Mouse (Mus musculus) gastrocnemius, postnatal 36 days (tissue): ENCODE data around the gene Tom1l2. TPM values are rescaled to one million over a fixed set of nuclear protein-coding genes. Genes with fewer than 3 reads are reported as not detected.

ENCODE experiments used
- DNase-seq, 2 experiments: peaks; one replicate each; pipeline ENCODE4 v3.0.0; 2022
- intact Hi-C: fragments of 180-260 bp; cut with DNase I; formaldehyde crosslinking; loops from one replicate; pipeline ENCODE4 v1.15.1; 2025
- total RNA-seq, 2 experiments: library from RNA; stranded (reverse); gene quantifications; 2 replicates each; pipeline ENCODE4 v1.2.3; 2021

Gene Tom1l2
- total RNA-seq, 2 experiments from 2014 or later: 59.4 to 61.5 TPM

GRCm38 (mm10) chr11:60247753-60248550 lies 104.8 kb downstream of the Tom1l2 start:
- intact Hi-C loops: no loop called here
- no peak for DNase-seq

DNA sequence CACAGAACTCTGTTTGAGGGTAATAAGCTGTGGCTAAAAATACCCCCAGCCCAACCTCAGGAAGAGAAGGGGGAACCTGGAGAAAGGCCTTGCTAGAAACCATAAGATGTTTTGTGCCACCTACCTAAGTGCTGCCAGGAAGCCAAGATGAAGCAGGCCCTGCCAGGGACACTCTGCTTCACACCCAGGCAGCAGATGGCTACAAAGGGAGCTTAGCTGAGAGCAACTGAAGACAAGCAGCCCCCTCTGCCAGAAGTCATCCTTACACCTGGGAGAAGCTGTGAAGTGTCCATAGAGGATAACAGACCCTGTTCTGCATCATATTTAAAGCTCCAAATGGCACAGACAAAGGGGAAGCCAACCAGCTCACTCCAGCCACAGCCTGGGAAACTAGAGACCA lies 106.6 kb downstream of the Tom1l2 start:
- intact Hi-C loops: no loop called here
- no peak for DNase-seq

GRCm38 (mm10) chr11:60244503-60245143 lies 108.1 kb downstream of the Tom1l2 start:
- no peak for DNase-seq
- intact Hi-C loops: no loop called here

- DNase-seq: no peak
- intact Hi-C loops: no loop called here
These were observed 112.2 kb downstream of the Tom1l2 start for GRCm38 (mm10) chr11:60240509-60240908.

- intact Hi-C loops: no loop called here
- DNase-seq: no peak
These were observed 117.4 kb downstream of the Tom1l2 start for GRCm38 (mm10) chr11:60235351-60235750.

- no peak for DNase-seq
- intact Hi-C loops: no loop called here
These were observed 119.5 kb downstream of the Tom1l2 start for GRCm38 (mm10) chr11:60233235-60233634.

DNA sequence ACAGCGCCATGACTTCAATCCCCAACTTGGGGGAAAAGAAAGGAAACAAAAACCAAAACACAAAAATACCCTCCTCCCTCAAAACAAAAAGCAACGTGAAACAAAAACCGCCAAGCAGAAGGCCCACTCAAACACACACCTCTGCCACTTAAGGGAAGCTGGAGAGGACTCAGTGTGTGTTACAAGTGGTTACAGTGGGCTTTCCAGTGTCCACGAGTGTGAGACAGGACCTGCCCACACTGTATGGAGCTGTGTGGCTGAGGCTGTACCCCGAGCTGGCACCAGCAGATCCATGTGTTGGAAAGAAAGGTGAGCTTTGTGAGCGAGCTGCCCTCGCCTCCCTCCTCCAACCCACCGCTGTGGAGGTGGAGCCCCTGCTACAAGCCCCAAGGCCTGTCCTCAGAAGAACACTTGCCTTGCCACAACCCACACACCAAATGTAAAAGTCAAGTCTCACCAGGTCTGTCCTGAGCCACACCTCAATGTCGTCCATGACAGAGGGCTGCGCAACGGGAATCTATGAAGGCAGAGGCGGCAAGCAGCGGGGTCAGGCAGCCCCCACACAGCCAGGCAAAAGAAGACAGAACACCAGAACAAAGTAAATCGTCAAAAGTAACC lies 120.2 kb downstream of the Tom1l2 start:
- DNase-seq: no peak

GRCm38 (mm10) chr11:60231951-60232350 lies 120.8 kb downstream of the Tom1l2 start:
- no peak for DNase-seq
- intact Hi-C loops: no loop called here

More for the DNA sequence above, 120.2 kb downstream of the Tom1l2 start:
- intact Hi-C loops: no loop called here

DNA sequence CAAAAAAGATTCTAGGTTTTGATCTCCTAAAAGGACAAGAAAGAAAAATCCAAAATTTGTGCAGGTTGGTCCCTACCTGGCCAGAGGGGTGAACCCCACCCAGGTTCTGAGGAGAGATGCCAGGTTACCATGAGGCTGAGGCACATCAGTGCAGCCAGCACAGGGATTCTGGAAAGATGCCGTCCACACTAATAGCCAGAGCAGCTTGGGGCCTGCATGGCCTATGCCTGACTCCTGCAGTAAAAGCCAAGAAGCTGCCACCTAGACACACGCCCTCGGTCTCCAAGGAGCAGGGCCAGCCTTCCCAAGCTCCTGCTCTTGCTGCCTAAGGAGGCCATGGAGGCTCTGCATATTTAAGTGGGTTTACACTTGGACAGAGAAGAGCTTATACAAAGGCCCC lies 121.4 kb downstream of the Tom1l2 start:
- intact Hi-C loops: no loop called here
- no peak for DNase-seq

GRCm38 (mm10) chr11:60230512-60230911 lies 122.2 kb downstream of the Tom1l2 start:
- DNase-seq: no peak
- intact Hi-C loops: no loop called here

DNA sequence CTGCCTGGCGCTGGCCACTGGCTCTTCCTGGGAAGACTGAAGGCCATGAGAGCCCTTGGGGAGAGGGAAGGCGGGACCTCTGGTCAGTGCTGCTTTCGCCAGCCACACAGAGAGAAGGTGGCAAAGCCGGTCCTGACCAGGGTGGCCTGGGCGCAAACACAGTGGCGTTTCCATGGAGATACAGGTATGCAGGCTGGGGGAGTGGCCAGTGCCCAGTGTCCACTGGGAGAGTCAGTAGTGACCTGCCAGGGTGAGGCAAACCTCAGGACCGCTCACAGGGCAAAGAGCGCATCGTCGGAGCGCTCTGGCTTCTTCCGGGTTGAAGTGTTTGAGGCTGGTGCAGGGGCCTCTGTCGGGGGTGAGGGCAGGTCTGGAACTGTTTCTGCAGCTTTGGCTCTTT lies 122.9 kb downstream of the Tom1l2 start:
- intact Hi-C loops: no loop called here
- DNase-seq: no peak

DNA sequence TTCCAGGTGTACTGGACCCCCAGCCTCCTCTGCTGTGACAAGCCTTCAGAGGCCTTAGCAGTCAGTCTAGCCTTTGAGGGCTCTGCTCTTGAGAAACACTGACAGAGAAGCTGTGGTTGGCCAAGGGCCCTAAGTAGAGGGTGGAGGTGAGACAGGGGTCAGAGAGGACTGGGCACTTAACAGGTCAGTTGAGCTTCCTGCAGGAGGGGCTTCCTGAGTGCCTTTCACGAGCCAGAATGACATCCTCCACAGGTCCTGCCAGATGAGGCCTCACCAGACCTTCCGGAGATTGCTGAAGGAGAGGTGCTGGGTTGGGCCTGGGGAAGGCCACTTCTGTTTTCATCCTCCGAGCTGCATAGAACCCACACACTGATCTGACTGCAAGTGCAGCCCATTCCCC lies 124.2 kb downstream of the Tom1l2 start:
- no peak for DNase-seq
- intact Hi-C loops: no loop called here

DNA sequence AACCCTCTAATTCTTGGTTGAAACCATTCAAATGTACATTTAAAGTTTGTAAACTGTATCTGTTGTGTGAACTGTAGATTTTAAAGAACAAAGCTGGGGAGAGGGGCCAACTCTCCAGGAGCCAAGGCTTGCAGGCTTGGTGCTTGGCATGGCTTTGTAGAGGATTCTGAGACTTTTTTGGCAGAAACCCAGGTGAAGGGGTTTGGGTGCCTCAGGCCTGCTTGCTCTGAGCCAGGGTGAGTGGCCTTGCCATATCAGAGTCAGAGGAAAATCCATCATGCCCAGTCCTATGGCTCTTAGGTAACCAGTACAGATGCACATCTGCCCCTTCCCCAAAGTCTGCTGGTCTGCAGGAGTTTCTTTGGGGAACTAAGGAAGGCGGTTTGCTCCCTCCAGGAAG lies 126.8 kb downstream of the Tom1l2 start:
- intact Hi-C loops: no loop called here

DNA sequence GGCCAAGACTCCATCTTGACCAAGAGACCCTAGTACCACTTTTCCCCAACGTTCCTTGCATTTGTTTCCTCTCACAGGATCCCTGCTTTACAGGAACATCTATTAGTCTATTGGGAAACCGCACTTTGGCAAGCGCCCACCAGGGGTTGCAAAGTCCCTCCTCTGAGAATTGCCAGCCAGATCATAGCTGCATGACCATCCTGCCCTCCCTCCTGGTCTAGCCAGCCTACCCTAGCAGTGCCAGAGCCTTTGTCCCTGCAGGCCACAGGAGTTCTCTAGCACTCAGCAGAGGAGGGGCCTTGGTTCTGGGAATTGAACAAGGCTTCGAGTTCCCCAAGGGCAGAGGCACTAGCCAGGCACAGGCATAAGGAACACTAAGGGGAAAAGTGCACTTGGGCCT lies 128.0 kb downstream of the Tom1l2 start:
- no peak for DNase-seq
- intact Hi-C loops: no loop called here

More for the DNA sequence above, 126.8 kb downstream of the Tom1l2 start:
- no peak for DNase-seq

- peak; percentile 69 to 78 for DNase-seq
- intact Hi-C loops: no loop called here
These were observed 130.1 kb downstream of the Tom1l2 start, which contains the start of gene Srebf1 for GRCm38 (mm10) chr11:60222469-60223236. Srebf1 (minus strand) TSS chr11:60222581.

DNA sequence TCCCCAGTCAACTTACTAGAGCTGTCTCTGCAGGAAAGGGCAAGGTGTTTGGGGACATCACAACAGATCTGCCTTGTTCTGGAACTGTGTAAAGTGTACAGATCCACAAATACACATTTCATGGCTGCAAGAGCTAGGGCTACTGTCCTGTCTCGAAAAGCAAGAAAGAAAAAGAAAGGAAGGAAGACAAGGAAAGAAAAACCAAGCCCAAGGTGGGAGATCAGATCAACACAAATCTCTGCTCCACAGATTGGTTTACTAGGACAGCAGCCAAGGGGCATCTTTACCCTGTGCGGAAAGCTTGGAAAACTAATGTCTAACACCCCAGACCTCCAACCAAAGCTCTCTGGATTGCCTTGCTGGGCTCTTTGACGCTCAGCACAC lies 130.6 kb downstream of the Tom1l2 start:
- no peak for DNase-seq
- intact Hi-C loops: no loop called here

DNA sequence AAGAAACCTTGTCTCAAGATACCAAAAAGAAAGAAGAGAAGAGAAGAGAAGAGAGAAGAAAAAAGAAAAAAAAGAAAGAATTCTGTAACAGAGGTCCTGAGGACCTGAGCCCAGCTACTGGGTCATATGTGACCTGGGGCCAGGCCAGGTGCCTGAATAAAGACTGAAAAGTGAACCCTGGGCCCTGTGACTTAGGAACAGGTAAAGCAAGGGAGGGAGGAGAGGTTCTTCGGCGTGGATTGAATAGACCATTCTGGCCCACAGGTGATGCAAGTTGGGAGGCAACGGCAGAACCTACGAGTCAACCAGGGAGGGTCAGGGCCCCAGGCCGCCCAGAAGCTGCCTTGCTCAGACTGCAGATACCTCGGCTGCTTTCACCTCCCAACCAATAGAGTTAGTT lies 131.3 kb downstream of the Tom1l2 start:
- DNase-seq: no peak
- intact Hi-C loops: no loop called here

GRCm38 (mm10) chr11:60220291-60220804 lies 132.4 kb downstream of the Tom1l2 start:
- DNase-seq: peak; percentile 87 to 97
- intact Hi-C loops: no loop called here

- no peak for DNase-seq
- intact Hi-C loops: no loop called here
These were observed 133.1 kb downstream of the Tom1l2 start for GRCm38 (mm10) chr11:60219609-60220008.

GRCm38 (mm10) chr11:60217467-60217866 lies 135.2 kb downstream of the Tom1l2 start:
- intact Hi-C loops: no loop called here
- no peak for DNase-seq

DNA sequence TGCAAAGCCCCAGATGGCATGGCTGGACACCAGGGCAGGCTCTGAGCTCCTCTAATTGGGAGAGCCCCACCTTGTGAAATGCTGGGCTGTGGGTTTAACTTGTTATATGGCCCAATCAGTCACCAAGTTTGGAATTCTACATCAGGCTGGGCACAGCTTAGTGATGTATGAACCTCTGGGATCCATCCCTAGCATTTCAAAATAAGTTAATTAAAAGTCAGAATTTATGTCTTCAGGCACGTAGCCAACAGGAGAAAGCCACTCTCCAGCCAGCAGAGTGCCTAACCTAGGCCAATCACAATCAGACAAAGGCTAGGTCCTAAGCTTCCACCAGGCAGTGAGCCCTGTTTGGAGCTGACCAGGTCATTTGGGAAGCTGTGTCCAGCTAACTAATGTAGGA lies 136.0 kb downstream of the Tom1l2 start:
- DNase-seq: no peak
- intact Hi-C loops: no loop called here
